Mouse (Mus musculus): ENCODE results near the gene Fbxl12. TPM values are rescaled to one million over a fixed set of nuclear protein-coding genes. Genes with fewer than 3 reads are reported as not detected.

Gene Fbxl12
- total RNA-seq, 2 experiments from 2014 or later, result 15.3 to 27.6 TPM

- intact Hi-C loops (cut with DNase I), result no loop called here
- peak; percentile 91 to 93 for DNase-seq (ENCODE audit: low spot score in 2 of 2)
Observed at GRCm38 (mm10) chr9:20607100-20607974, 37.2 kb downstream of the Fbxl12 start.

- intact Hi-C loops (cut with DNase I), result no loop called here
- no peak for DNase-seq (ENCODE audit: low spot score in 2 of 2)
Observed at GRCm38 (mm10) chr9:20606269-20606668, 38.3 kb downstream of the Fbxl12 start.

DNA sequence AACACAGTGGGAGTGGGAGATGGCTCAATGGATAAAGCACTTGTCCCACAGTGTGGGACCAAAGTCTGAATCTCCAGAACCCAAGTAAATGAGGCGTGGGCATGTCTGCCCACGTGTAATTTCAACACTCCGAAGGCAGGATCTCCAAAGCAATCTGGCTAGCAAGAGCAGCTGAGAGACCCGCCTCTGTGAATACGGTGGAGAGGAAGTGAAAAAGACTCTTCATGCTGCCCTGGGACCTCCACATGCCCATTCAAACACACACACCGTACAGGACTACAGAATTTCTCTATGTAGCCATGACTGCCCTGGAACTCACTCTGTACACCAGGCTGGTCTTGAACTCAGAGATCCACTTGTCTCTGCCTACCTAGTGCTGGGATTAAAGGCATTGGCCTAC lies 43.3 kb downstream of the Fbxl12 start:
- no peak for DNase-seq (ENCODE audit: low spot score in 2 of 2)
- intact Hi-C loops (cut with DNase I), result no loop called here

DNA sequence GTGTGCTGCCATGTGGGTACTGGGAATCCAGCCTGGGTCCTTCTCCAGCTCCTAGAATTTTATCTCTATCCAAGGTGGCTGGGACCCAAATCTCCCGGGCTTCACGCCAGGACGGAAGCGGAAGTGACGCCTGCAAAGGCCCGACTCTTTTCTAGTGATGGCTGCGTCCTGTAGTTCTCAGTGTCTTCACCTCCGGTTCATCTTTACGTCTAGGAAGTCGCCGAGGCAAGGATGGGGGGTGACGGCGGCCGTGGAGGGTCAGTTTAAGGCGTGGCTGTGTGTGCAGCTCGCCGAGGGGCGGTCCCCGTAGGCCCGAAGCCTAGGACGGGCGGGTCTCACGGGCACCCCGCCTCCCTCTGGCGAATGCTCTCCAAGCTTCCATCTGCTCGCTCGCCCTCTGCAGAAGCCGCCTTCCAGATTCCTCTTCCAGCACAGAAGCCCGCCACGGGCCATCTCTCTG lies 63.4 kb downstream of the Fbxl12 start, which contains the start of gene Zfp846:
Zfp846 (plus strand) TSS at position 117 of the 460 bp plus-strand sequence.
- peak; percentile 99 to 100 for DNase-seq (ENCODE audit: low spot score in 2 of 2)
- intact Hi-C loops (cut with DNase I), result loop anchor here (1.0 to 10.0 kb wide), 2 partner anchors 61 to 116 kb away; partner anchors contain the start of gene Zfp26

GRCm38 (mm10) chr9:20576591-20576990 lies 68.0 kb downstream of the Fbxl12 start:
- no peak for DNase-seq (ENCODE audit: low spot score in 2 of 2)
- intact Hi-C loops (cut with DNase I), result no loop called here

- no peak for DNase-seq (ENCODE audit: low spot score in 2 of 2)
- intact Hi-C loops (cut with DNase I), result no loop called here
Observed at GRCm38 (mm10) chr9:20571060-20571459, 73.5 kb downstream of the Fbxl12 start.

Other genes starting within 250 kb of the Fbxl12 start
- gene Zfp26, start 184.6 kb downstream of the Fbxl12 start, total RNA-seq (2021), result 10 to 100 TPM; 25.1 to 26.0 TPM
- gene Zfp426, start 152.0 kb downstream of the Fbxl12 start, total RNA-seq (2021), result 10 to 100 TPM; 26.3 to 29.5 TPM
- gene Zfp266, start 123.3 kb downstream of the Fbxl12 start, total RNA-seq (2021), result 10 to 100 TPM; 39.8 to 44.1 TPM
- gene Zfp846, start 63.5 kb downstream of the Fbxl12 start, total RNA-seq (2021), result 10 to 100 TPM; 18.5 to 21.2 TPM
- 100 to 1,000 TPM; 289 to 334 TPM for gene Ubl5, start 1.9 kb downstream of the Fbxl12 start, total RNA-seq (2021)
- 10 to 100 TPM; 42.4 to 43.8 TPM for gene Pin1, start 7.3 kb upstream of the Fbxl12 start, total RNA-seq (2021)
- 100 to 1,000 TPM; 160 to 193 TPM for gene Olfm2, start 101.6 kb upstream of the Fbxl12 start, total RNA-seq (2021)
- gene Col5a3, start 170.3 kb upstream of the Fbxl12 start, total RNA-seq (2021), result 1 to 10 TPM; 1.1 to 2.2 TPM
- gene Rdh8, start 173.7 kb upstream of the Fbxl12 start, total RNA-seq (2021), result not detected
- 10 to 100 TPM; 65.7 to 90.2 TPM for gene A230050P20Rik, start 223.9 kb upstream of the Fbxl12 start, total RNA-seq (2021)
- gene Angptl6, start 235.0 kb upstream of the Fbxl12 start, total RNA-seq (2021), result 10 to 100 TPM; 10.5 to 11.8 TPM
- gene Ppan, start 243.4 kb upstream of the Fbxl12 start, total RNA-seq (2021), result 10 to 100 TPM; 18.6 to 23.9 TPM

Measured in left cerebral cortex, postnatal 36 days (tissue).